Mouse (Mus musculus) E14TG2a.4 (cell line): ENCODE data around the gene Trpd52l3.

Source experiments
- CTCF ChIP-seq: conservative IDR thresholded peaks from 2 replicates; pipeline ENCODE4 v1.5.1; 2014; ENCODE audit warnings: low read length
- NANOG ChIP-seq: IDR thresholded peaks from 2 replicates; pipeline ENCODE4 v1.6.1; 2014; ENCODE audit warnings: borderline replicate concordance, low read length, mixed read lengths
- POU5F1 ChIP-seq: IDR thresholded peaks from 2 replicates; pipeline ENCODE4 v1.6.1; 2014; ENCODE audit warnings: low read length, borderline replicate concordance

GRCm38 (mm10) chr19:30010520-30011296 is 7.1 kb downstream of the Trpd52l3 start:
- TF ChIP-seq CTCF (no peak), POU5F1 (no peak), NANOG (no peak)
